Mouse (Mus musculus) forebrain, embryonic 14.5 days (tissue): ENCODE results near the gene Ifna1. TPM values are rescaled to one million over a fixed set of nuclear protein-coding genes. Genes with fewer than 3 reads are reported as not detected.
"Not testable (repeated sequence)": the region's sequence is repeated elsewhere in the genome, so short reads cannot be mapped to it uniquely, and the experiment has no call there.

Experiments
- ATAC-seq: fragments of 200-750 bp; cut with Nextera tagmentation; 2 replicates; pipeline ENCODE4 v1.8.0; 2017; ENCODE audit warnings: mild to moderate bottlenecking, moderate library complexity
- DNase-seq: peaks from one replicate; pipeline ENCODE4 v3.0.0-alpha.2; 2015; ENCODE audit warnings: low spot score
- H3K27ac ChIP-seq: fragments of 300-500 bp; sonication (generic); 2 replicates; pipeline ENCODE4 v1.5.1; 2014; ENCODE audit warnings: low read depth, mild to moderate bottlenecking, control low read depth, low read length, moderate library complexity
- H3K27me3 ChIP-seq: fragments of 300-500 bp; sonication (generic); replicated peaks from 2 replicates; pipeline ENCODE4 v1.6.1; 2014; ENCODE audit warnings: low read length, control low read depth, mixed read lengths; ENCODE audit not compliant: control insufficient read depth, insufficient read depth
- H3K36me3 ChIP-seq: fragments of 300-500 bp; sonication (generic); 2 replicates; pipeline ENCODE4 v1.6.1; 2014; ENCODE audit warnings: low read length, control low read depth; ENCODE audit not compliant: control insufficient read depth, insufficient read depth
- H3K4me1 ChIP-seq: fragments of 300-500 bp; sonication (generic); 2 replicates; pipeline ENCODE4 v1.6.1; 2014; ENCODE audit warnings: antibody characterized with exemption, low read length, control low read depth; ENCODE audit not compliant: control insufficient read depth, insufficient read depth
- H3K4me2 ChIP-seq: fragments of 300-500 bp; sonication (generic); 2 replicates; pipeline ENCODE4 v1.6.1; 2014; ENCODE audit warnings: mild to moderate bottlenecking, control low read depth, low read length
- H3K4me3 ChIP-seq: fragments of 300-500 bp; sonication (generic); 2 replicates; pipeline ENCODE4 v1.5.1; 2014; ENCODE audit warnings: low read depth, low read length, control low read depth
- H3K9ac ChIP-seq: fragments of 300-500 bp; sonication (generic); 2 replicates; pipeline ENCODE4 v1.6.1; 2014; ENCODE audit warnings: mild to moderate bottlenecking, low read length, control low read depth, moderate library complexity
- H3K9me3 ChIP-seq: fragments of 300-500 bp; sonication (generic); replicated peaks from 2 replicates; pipeline ENCODE4 v1.6.1; 2016; ENCODE audit warnings: low read length, control low read depth, mixed read lengths; ENCODE audit not compliant: control insufficient read depth
- WGBS: fragments of 180-500 bp; shearing (Covaris S2); extraction: QIAGEN DNeasy Blood & Tissue Kit; methylation state at CpG from one replicate; pipeline ENCODE4 v1.1.7; 2014; 5-methylcytosine and 5-hydroxymethylcytosine counted together
- polyA plus RNA-seq: library from polyadenylated mRNA; unstranded; fragments of >200 nt; fragmentation: Nextera tagmentation; extraction: Ambion mirVana; gene quantifications from 2 replicates; pipeline ENCODE4 v1.2.1, GENCODE M21; 2014

Ifna1 gene
- not detected in 2 replicates for polyA plus RNA-seq

GRCm38 (mm10) chr4:88849698-88850097 is at the start of gene Ifna1:
Gene Ifna1, plus strand, starts transcription at chr4:88850087.
- Histone ChIP-seq H3K36me3 (no peaks in the 10 kb centered on the region), H3K9me3 (no peaks in the 10 kb centered on the region), H3K27ac (no peak within 1 kb of the TSS), H3K27me3 (no peaks in the 10 kb centered on the region), H3K4me3 (no peak within 1 kb of the TSS), H3K4me1 (no peaks in the 10 kb centered on the region), H3K4me2 (no peak within 1 kb of the TSS), H3K9ac (no peak within 1 kb of the TSS)
- WGBS = 35% methylated on average over 1 of the region's 1 CpGs
- ATAC-seq (no peak), DNase-seq (no peak)

GRCm38 (mm10) chr4:88802954-88803353 is 46.9 kb upstream of the Ifna1 start, which contains the start of gene Gm13287:
Gene Gm13287, plus strand, starts transcription at chr4:88803254.
- not testable (repeated sequence) for H3K27ac ChIP-seq, H3K4me1 ChIP-seq, H3K36me3 ChIP-seq, H3K4me3 ChIP-seq, DNase-seq, ATAC-seq, H3K27me3 ChIP-seq, H3K9ac ChIP-seq, H3K4me2 ChIP-seq, H3K9me3 ChIP-seq
- no CpG with 5 or more reads among the region's 29 CpGs for WGBS

GRCm38 (mm10) chr4:88805231-88805630 is 44.7 kb upstream of the Ifna1 start, which contains the start of gene Gm13288:
Gene Gm13288, plus strand, starts transcription at chr4:88805531.
- not testable (repeated sequence) for H3K9ac ChIP-seq, DNase-seq, H3K4me3 ChIP-seq, H3K27ac ChIP-seq, H3K27me3 ChIP-seq, H3K36me3 ChIP-seq, H3K9me3 ChIP-seq, ATAC-seq, H3K4me1 ChIP-seq
- no CpG with 5 or more reads among the region's 8 CpGs for WGBS
- peak within 1 kb of the TSS; percentile 34; the same call in 1 of the 2 replicates for H3K4me2 ChIP-seq

GRCm38 (mm10) chr4:88805761-88806160 is 44.1 kb upstream of the Ifna1 start:
- not testable (repeated sequence) for H3K27me3 ChIP-seq, H3K36me3 ChIP-seq, H3K9me3 ChIP-seq, H3K9ac ChIP-seq, H3K4me3 ChIP-seq, ATAC-seq, DNase-seq, H3K4me1 ChIP-seq, H3K27ac ChIP-seq
- WGBS = no CpG with 5 or more reads among the region's 34 CpGs
- H3K4me2 ChIP-seq = peak overlapping the region; percentile 34; the same call in 1 of the 2 replicates

DNA sequence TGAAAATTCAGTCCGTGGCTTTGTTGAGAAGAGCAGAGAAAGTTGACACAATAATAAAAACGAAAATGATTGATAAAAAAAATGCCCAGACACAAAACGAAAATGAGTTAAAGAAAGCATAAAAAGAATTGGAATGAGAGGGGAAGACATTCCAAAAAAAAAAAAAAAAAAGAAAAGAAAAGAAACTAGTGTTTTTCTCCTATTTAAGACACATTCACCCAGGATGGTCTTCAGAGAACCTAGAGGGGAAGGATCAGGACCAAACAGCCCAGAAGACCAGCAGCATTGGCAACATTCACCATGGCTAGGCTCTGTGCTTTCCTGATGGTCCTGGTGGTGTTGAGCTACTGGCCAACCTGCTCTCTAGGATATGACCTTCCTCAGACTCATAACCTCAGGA is 34.0 kb upstream of the Ifna1 start, which contains the start of gene Ifna7:
Gene Ifna7, plus strand, starts transcription at position 301 of the 400 bp plus-strand sequence.
- no peak within 1 kb of the TSS for H3K4me3 ChIP-seq
- H3K9ac ChIP-seq = no peak within 1 kb of the TSS
- no peak within 1 kb of the TSS for H3K27ac ChIP-seq
- H3K4me2 ChIP-seq = no peak within 1 kb of the TSS
- DNase-seq = no peak
- no peaks in the 10 kb centered on the region for H3K9me3 ChIP-seq
- H3K4me1 ChIP-seq = no peaks in the 10 kb centered on the region
- no peaks in the 10 kb centered on the region for H3K36me3 ChIP-seq
- no peak for ATAC-seq
- no peaks in the 10 kb centered on the region for H3K27me3 ChIP-seq
- 66% methylated on average over 3 of the region's 3 CpGs for WGBS

GRCm38 (mm10) chr4:88819659-88820058 is 30.2 kb upstream of the Ifna1 start, which contains the start of gene Ifna11:
Gene Ifna11, plus strand, starts transcription at chr4:88819959.
- Histone ChIP-seq H3K9me3 (no peaks in the 10 kb centered on the region), H3K4me2 (no peak within 1 kb of the TSS), H3K4me3 (no peak within 1 kb of the TSS), H3K4me1 (no peaks in the 10 kb centered on the region), H3K27ac (no peak within 1 kb of the TSS), H3K36me3 (no peaks in the 10 kb centered on the region), H3K9ac (no peak within 1 kb of the TSS), H3K27me3 (no peaks in the 10 kb centered on the region)
- ATAC-seq (no peak), DNase-seq (no peak)
- WGBS = 76% methylated on average over 1 of the region's 1 CpGs

DNA sequence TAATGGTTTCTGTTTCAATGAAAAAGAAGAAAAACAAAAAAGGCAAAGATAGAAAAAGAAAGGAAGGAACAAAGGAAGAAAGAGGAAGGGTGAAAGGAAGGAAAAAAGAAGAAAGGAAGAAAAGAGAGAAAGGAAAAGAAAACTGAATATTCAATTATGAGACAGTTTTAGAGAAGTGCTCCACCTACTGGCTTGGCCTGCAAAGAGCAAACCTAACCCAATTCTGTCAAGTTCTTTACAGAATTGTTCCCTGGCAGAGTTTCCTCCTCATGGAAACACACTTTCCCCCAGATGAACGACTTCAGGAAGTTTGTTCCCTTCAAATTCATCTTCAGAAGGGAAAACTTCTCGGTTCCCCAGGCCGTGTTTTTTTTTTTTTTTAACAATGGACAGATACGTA is 26.9 kb upstream of the Ifna1 start:
- Histone ChIP-seq H3K4me2 (no peak overlapping the region), H3K4me3 (no peak overlapping the region), H3K9me3 (no peaks in the 10 kb centered on the region), H3K27ac (no peak overlapping the region), H3K36me3 (no peaks in the 10 kb centered on the region), H3K4me1 (no peaks in the 10 kb centered on the region), H3K9ac (no peak overlapping the region), H3K27me3 (no peaks in the 10 kb centered on the region)
- ATAC-seq = no peak
- DNase-seq = peak; percentile 56
- 18% methylated on average over 4 of the region's 4 CpGs for WGBS

GRCm38 (mm10) chr4:88827116-88827515 is 22.8 kb upstream of the Ifna1 start, which contains the start of gene Ifna6:
Gene Ifna6, plus strand, starts transcription at chr4:88827416.
- H3K4me1 ChIP-seq, H3K4me3 ChIP-seq, H3K9me3 ChIP-seq, H3K9ac ChIP-seq, H3K4me2 ChIP-seq, ATAC-seq, DNase-seq, H3K27ac ChIP-seq, H3K27me3 ChIP-seq, H3K36me3 ChIP-seq: not testable (repeated sequence)

- no peaks in the 10 kb centered on the region for H3K36me3 ChIP-seq
- H3K9me3 ChIP-seq = no peaks in the 10 kb centered on the region
- DNase-seq (peak; percentile 48), ATAC-seq (no peak)
- no peak overlapping the region for H3K27ac ChIP-seq
- WGBS = 23% methylated on average over 4 of the region's 4 CpGs
- H3K9ac ChIP-seq = no peak overlapping the region
- H3K27me3 ChIP-seq = no peaks in the 10 kb centered on the region
- H3K4me1 ChIP-seq = no peaks in the 10 kb centered on the region
- H3K4me2 ChIP-seq = no peak overlapping the region
- H3K4me3 ChIP-seq = no peak overlapping the region
These were observed 19.4 kb upstream of the Ifna1 start for GRCm38 (mm10) chr4:88830523-88830922.
